Mouse (Mus musculus) cortical plate, adult 2 months (tissue): ENCODE measurements around the gene Tmem262.

Experiments used
- CTCF ChIP-seq: fragments of 200-500 bp; IDR thresholded peaks from 2 replicates; pipeline ENCODE4 v1.5.1; 2011; ENCODE audit warnings: mild to moderate bottlenecking, control low read depth, low read length; ENCODE audit not compliant: insufficient read depth; ENCODE audit errors: extremely low read depth
- POLR2A ChIP-seq: fragments of 200-500 bp; IDR thresholded peaks from 2 replicates; pipeline ENCODE4 v1.6.1; 2011; ENCODE audit warnings: mild to moderate bottlenecking, low read length, control low read depth; ENCODE audit not compliant: insufficient read depth; ENCODE audit errors: extremely low read depth

GRCm38 (mm10) chr19:6121761-6122160 is 41.9 kb downstream of the Tmem262 start:
- TF ChIP-seq CTCF (no peak), POLR2A (no peak)
